Mouse (Mus musculus) small intestine, adult 2 months (tissue): Measurements from ENCODE around the gene Matk. TPM values are rescaled to one million over a fixed set of nuclear protein-coding genes. Genes with fewer than 3 reads are reported as not detected.

Experiments
- H3K27ac ChIP-seq: fragments of 200-500 bp; 2 replicates; pipeline ENCODE4 v1.5.1; 2012; ENCODE audit warnings: low read depth, low read length, control low read depth, inconsistent platforms; ENCODE audit not compliant: insufficient read depth
- H3K27me3 ChIP-seq: fragments of 200-500 bp; 2 replicates; pipeline ENCODE4 v1.6.1; 2012; ENCODE audit warnings: mild to moderate bottlenecking, moderate library complexity, low read length, inconsistent platforms; ENCODE audit not compliant: control insufficient read depth, insufficient read depth
- H3K36me3 ChIP-seq: fragments of 200-500 bp; 2 replicates; pipeline ENCODE4 v1.6.1; 2012; ENCODE audit warnings: mild to moderate bottlenecking, low read length, control low read depth, inconsistent platforms; ENCODE audit not compliant: control insufficient read depth, insufficient read depth
- H3K4me1 ChIP-seq: fragments of 200-500 bp; 2 replicates; pipeline ENCODE4 v1.6.1; 2012; ENCODE audit warnings: low read length, inconsistent platforms, mixed read lengths; ENCODE audit not compliant: control insufficient read depth, insufficient read depth, insufficient read length
- H3K4me3 ChIP-seq: fragments of 200-500 bp; 2 replicates; pipeline ENCODE4 v1.5.1; 2012; ENCODE audit warnings: low read depth, mild to moderate bottlenecking, control low read depth, inconsistent platforms, low read length, moderate library complexity
- CTCF ChIP-seq: fragments of 200-500 bp; IDR thresholded peaks from 2 replicates; pipeline ENCODE4 v1.5.1; 2012; ENCODE audit warnings: low read depth, mild to moderate bottlenecking, control low read depth, inconsistent platforms, low read length, moderate library complexity, mixed read lengths; ENCODE audit not compliant: insufficient replicate concordance, insufficient read length; ENCODE audit errors: extremely low read depth
- POLR2A ChIP-seq: fragments of 200-500 bp; IDR thresholded peaks from 2 replicates; pipeline ENCODE4 v1.6.1; 2012; ENCODE audit warnings: low read depth, mild to moderate bottlenecking, control low read depth, inconsistent platforms, low read length, moderate library complexity
- WGBS: fragments of 180-500 bp; shearing (Covaris S2); methylation state at CpG from one replicate; pipeline ENCODE4 v1.1.7; 2018; 5-methylcytosine and 5-hydroxymethylcytosine counted together
- polyA plus RNA-seq: library from polyadenylated mRNA; depleted of rRNA; stranded (reverse); fragments of >200 nt; gene quantifications from 2 replicates; pipeline ENCODE4 v1.2.3, GENCODE M21; 2012; rRNA removed

Matk gene
- polyA plus RNA-seq, 1 experiment = 13.0 TPM

DNA sequence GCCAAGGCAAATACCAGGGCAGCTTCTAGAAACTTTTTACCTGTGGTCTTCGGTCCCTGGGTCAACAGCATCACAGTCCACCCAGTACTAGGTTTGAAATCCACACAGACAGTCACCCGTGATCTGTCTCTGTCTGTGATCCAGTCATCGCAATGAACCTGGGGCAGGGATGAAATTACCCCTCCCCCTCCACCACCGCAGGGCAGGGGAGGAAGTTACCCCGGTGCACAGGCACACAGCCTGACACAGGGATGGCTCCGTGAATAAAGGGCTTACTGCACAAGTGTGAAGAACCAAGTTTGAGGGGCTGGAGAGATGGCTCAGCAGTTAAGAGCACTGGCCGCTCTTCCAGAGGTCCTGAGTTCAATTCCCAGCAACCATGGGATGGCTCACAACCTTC lies 51.0 kb downstream of the Matk start:
- WGBS = 74% methylated on average over 7 of the region's 7 CpGs
- Histone ChIP-seq H3K27me3 (no peaks in the 10 kb centered on the region), H3K4me3 (no peak overlapping the region), H3K27ac (no peak overlapping the region), H3K36me3 (peaks cover 23% of the 10 kb centered on the region), H3K4me1 (peaks cover 29% of the 10 kb centered on the region)
- TF ChIP-seq POLR2A (no peak), CTCF (no peak)

DNA sequence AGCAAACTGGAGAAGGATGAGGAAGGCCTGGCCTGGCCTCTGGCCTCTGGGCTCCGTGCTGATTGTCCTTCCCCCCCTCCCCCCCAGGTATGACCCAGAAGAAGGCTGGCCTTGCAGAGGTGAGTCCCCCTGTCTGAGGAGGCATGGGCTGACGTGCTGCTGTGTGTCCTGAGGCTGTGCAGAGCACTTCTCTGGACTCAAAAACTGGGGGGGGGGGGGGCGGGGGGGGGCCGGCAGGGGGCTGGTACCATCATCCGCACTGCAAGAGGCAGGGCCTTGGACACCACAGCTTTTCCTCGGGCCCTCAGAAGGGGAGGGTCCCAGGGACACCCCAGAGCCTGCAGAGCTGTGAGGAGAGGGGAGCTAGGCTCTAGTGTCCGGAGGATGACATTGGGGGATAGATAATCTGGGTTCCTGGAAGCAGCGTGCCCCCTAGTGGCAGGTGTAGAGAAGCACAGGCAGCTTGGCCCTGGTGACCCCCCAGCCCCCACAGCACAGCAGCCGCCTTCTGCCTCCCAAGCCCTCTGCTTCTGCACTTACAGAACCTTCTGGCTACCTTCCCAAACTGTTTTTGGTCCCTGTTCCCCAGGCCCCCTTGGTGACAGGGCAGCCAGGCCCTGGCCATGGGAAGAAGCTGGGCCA lies 52.0 kb downstream of the Matk start:
- WGBS = 31% methylated on average over 9 of the region's 9 CpGs
- peaks cover 31% of the 10 kb centered on the region for H3K36me3 ChIP-seq
- no peaks in the 10 kb centered on the region for H3K27me3 ChIP-seq
- H3K4me1 ChIP-seq = peaks cover 21% of the 10 kb centered on the region
- H3K27ac ChIP-seq = no peak overlapping the region
- H3K4me3 ChIP-seq = no peak overlapping the region
- TF ChIP-seq CTCF = peak; percentile 80; the same call in 1 of the 2 replicates
- TF ChIP-seq POLR2A = no peak

DNA sequence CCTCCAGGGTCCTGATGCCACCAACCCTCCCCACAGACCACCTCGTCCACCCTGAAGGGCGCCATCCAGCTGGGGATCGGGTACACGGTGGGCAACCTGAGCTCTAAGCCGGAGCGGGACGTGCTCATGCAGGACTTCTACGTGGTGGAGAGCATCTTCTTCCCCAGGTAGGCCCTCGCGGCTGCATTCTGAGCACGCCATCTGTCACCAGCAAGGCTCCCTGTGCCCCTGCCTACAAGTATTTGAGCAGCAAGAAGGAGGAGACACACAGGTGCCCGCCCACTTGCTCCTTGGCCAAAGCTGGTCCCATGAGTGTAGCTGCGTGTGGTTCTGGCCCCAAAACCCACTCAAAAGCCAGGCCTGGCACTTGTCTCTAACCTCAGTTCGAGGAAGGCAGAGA lies 52.9 kb downstream of the Matk start:
- 94% methylated on average over 14 of the region's 14 CpGs for WGBS
- TF ChIP-seq POLR2A (no peak), CTCF (no peak)
- H3K4me1 ChIP-seq = peaks cover 14% of the 10 kb centered on the region
- peaks cover 35% of the 10 kb centered on the region for H3K36me3 ChIP-seq
- H3K27me3 ChIP-seq = no peaks in the 10 kb centered on the region
- H3K4me3 ChIP-seq = no peak overlapping the region
- H3K27ac ChIP-seq = no peak overlapping the region

DNA sequence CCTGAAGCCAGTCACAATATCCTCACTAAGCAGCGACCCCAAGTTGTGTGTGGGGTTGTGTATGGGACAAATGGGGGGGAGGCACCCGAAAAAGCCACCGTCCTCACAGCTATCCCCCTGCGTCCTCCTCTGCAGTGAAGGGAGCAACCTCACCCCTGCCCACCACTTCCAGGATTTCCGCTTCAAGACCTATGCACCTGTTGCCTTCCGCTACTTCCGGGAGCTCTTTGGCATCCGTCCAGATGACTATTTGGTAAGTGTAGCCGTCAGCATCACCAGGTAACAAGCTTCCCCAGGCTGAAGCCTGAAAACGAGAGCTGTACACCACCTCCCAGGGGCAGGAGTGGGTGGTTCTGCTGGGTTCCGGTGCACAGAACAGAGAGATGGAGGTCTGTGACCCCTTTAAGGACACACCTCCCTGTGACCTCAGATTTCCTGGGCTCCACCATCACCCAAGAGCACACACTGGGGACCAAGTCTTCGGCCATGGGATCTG lies 53.5 kb downstream of the Matk start:
- peaks cover 38% of the 10 kb centered on the region for H3K36me3 ChIP-seq

DNA sequence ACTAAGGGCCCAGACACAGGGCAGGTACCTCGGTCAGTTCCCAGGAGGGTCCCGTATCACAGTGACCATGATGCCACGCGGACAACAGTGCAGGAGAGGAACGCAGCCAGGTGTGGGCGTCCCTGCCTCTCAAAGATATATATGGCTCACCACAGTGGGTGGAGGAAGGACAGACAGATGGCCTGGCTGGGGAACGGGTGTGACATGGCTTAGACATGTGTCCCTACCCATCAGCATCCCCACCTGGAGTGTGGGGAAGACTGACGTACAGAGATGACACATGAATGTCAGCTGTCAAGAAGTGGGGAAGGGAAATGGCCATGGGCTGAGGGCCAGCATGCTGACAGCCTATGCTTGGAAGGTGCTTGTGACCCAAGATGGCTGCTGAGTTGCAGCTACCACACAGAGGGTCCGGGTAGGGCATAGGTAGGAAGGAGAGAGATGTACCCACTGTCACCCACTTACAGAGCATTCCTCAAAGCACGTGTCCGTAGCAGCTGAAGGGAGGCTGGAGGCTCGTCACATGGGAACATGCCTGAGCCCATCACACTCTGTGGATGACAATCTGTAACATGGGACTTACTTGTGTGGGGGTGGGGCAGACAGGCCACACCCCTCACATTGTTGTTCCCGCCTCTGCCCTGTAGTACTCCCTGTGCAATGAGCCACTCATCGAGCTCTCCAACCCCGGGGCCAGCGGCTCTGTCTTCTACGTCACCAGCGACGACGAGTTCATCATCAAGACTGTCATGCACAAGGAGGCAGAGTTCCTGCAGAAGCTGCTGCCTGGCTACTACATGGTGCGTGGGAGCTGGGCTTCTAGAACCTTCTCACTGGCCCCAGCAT lies 54.3 kb downstream of the Matk start:
- H3K4me1 ChIP-seq = peaks cover 14% of the 10 kb centered on the region
- no peaks in the 10 kb centered on the region for H3K27me3 ChIP-seq
- H3K4me3 ChIP-seq = no peak overlapping the region
- WGBS = 95% methylated on average over 21 of the region's 21 CpGs
- no peak overlapping the region for H3K27ac ChIP-seq
- no peak for TF ChIP-seq CTCF
- TF ChIP-seq POLR2A = no peak
- H3K36me3 ChIP-seq = peaks cover 41% of the 10 kb centered on the region

More for the DNA sequence above, 53.5 kb downstream of the Matk start:
- Histone ChIP-seq H3K27ac (no peak overlapping the region), H3K27me3 (no peaks in the 10 kb centered on the region), H3K4me3 (no peak overlapping the region), H3K4me1 (peaks cover 14% of the 10 kb centered on the region)
- TF ChIP-seq CTCF (no peak), POLR2A (no peak)
- WGBS = 87% methylated on average over 12 of the region's 12 CpGs

DNA sequence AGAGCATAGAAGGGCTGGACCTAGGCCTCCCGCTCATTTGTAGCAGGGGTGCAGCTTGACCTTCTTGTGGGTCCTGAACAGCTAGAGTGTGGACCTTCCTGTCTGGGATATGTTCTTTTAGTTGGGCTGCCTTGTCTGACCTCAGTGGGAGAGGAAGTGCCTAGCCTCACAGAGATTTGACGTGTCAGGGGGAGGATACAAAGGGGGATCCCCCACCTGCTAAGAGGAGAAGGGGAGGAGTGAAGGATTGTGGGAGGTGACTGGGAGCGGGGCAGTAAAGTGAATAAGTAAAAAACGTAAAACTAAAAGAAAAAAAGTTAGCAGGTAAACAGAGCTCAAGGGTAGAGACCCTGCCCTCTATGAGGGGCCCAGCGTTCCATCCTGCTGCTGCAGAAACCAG lies 56.8 kb downstream of the Matk start:
- Histone ChIP-seq H3K27me3 (no peaks in the 10 kb centered on the region), H3K4me3 (no peak overlapping the region), H3K27ac (no peak overlapping the region), H3K4me1 (no peaks in the 10 kb centered on the region; the same call in 1 of the 2 replicates), H3K36me3 (peaks cover 54% of the 10 kb centered on the region)
- TF ChIP-seq POLR2A = no peak
- no peak for TF ChIP-seq CTCF
- WGBS = 78% methylated on average over 5 of the region's 5 CpGs

Other genes starting within 250 kb of the Matk start
- gene Gng7, start 238.0 kb upstream of the Matk start, polyA plus RNA-seq = 0.44 and 0.74 TPM in 2 replicates
- 0.32 and 0.38 TPM in 2 replicates for gene Diras1, start 227.3 kb upstream of the Matk start, polyA plus RNA-seq
- 19.3 and 31.6 TPM in 2 replicates for gene Slc39a3, start 215.5 kb upstream of the Matk start, polyA plus RNA-seq
- gene Sgta, start 192.8 kb upstream of the Matk start, polyA plus RNA-seq = 116 and 222 TPM in 2 replicates
- 26.5 and 33.3 TPM in 2 replicates for gene Thop1, start 182.9 kb upstream of the Matk start, polyA plus RNA-seq
- 163 and 498 TPM in 2 replicates for gene Creb3l3, start 154.1 kb upstream of the Matk start, polyA plus RNA-seq
- 214 and 554 TPM in 2 replicates for gene Map2k2, start 147.0 kb upstream of the Matk start, polyA plus RNA-seq
- 94.8 and 187 TPM in 2 replicates for gene Zbtb7a, start 117.7 kb upstream of the Matk start, polyA plus RNA-seq
- gene Pias4, start 85.0 kb upstream of the Matk start, polyA plus RNA-seq = 29.1 and 53.3 TPM in 2 replicates
- 755 and 1,606 TPM in 2 replicates for gene Eef2, start 76.3 kb upstream of the Matk start, polyA plus RNA-seq
- 102 and 228 TPM in 2 replicates for gene Dapk3, start 69.9 kb upstream of the Matk start, polyA plus RNA-seq
- not detected in 2 replicates for gene 4930442H23Rik, start 69.1 kb upstream of the Matk start, polyA plus RNA-seq
- gene Nmrk2, start 50.9 kb upstream of the Matk start, polyA plus RNA-seq = not detected in 2 replicates
- gene Atcay, start 22.1 kb upstream of the Matk start, polyA plus RNA-seq = 0.53 and 0.60 TPM in 2 replicates
- gene Zfr2, start 19.8 kb upstream of the Matk start, polyA plus RNA-seq = 4.9 and 14.2 TPM in 2 replicates
- gene Mrpl54, start 14.0 kb downstream of the Matk start, polyA plus RNA-seq = 104 and 169 TPM in 2 replicates
- gene Apba3, start 14.0 kb downstream of the Matk start, polyA plus RNA-seq = 100 and 207 TPM in 2 replicates
- gene Tjp3, start 38.6 kb downstream of the Matk start, polyA plus RNA-seq = 124 and 239 TPM in 2 replicates
- gene Pip5k1c, start 40.0 kb downstream of the Matk start, polyA plus RNA-seq = 26.1 and 50.8 TPM in 2 replicates
- gene Cactin, start 68.2 kb downstream of the Matk start, polyA plus RNA-seq = 16.6 and 29.2 TPM in 2 replicates
- gene Tbxa2r, start 75.8 kb downstream of the Matk start, polyA plus RNA-seq = 10.0 and 10.2 TPM in 2 replicates
- gene Gipc3, start 90.3 kb downstream of the Matk start, polyA plus RNA-seq = 0.67 and 1.2 TPM in 2 replicates
- gene Hmg20b, start 97.5 kb downstream of the Matk start, polyA plus RNA-seq = 86.8 and 196 TPM in 2 replicates
- gene Mfsd12, start 104.6 kb downstream of the Matk start, polyA plus RNA-seq = 14.6 and 22.7 TPM in 2 replicates
- 7.4 and 20.5 TPM in 2 replicates for gene 4930404N11Rik, start 112.9 kb downstream of the Matk start, polyA plus RNA-seq
- 70.5 and 132 TPM in 2 replicates for gene Fzr1, start 125.6 kb downstream of the Matk start, polyA plus RNA-seq
- 86.8 and 113 TPM in 2 replicates for gene Dohh, start 131.5 kb downstream of the Matk start, polyA plus RNA-seq
- gene Gm48551, start 131.5 kb downstream of the Matk start, polyA plus RNA-seq = 1.8 and 4.8 TPM in 2 replicates
- gene Gm48552, start 136.1 kb downstream of the Matk start, polyA plus RNA-seq = 2.9 and 5.0 TPM in 2 replicates
- 2,702 and 6,898 TPM in 2 replicates for gene Smim24, start 140.1 kb downstream of the Matk start, polyA plus RNA-seq
- gene Nfic, start 202.7 kb downstream of the Matk start, polyA plus RNA-seq = 15.5 and 19.4 TPM in 2 replicates
- gene Celf5, start 229.8 kb downstream of the Matk start, polyA plus RNA-seq = 1.1 and 3.3 TPM in 2 replicates
- 196 and 354 TPM in 2 replicates for gene Ncln, start 243.5 kb downstream of the Matk start, polyA plus RNA-seq
- gene S1pr4, start 247.2 kb downstream of the Matk start, polyA plus RNA-seq = 4.0 and 5.6 TPM in 2 replicates